Mouse (Mus musculus) E14TG2a.4 (cell line): ENCODE results near the gene Ftsj3.
"Not testable (repeated sequence)": the region's sequence is repeated elsewhere in the genome, so short reads cannot be mapped to it uniquely, and the experiment has no call there.

Source experiments
- H3K27me3 ChIP-seq: 2 replicates; pipeline ENCODE4 v1.6.1; 2014; ENCODE audit warnings: low read length, control low read depth; ENCODE audit not compliant: insufficient read depth
- H3K36me3 ChIP-seq: 2 replicates; pipeline ENCODE4 v1.6.1; 2014; ENCODE audit warnings: low read length, control low read depth; ENCODE audit not compliant: insufficient read depth
- H3K4me1 ChIP-seq: replicated peaks from 2 replicates; pipeline ENCODE4 v1.6.1; 2014; ENCODE audit warnings: low read depth, low read length, control low read depth
- H3K4me3 ChIP-seq: replicated peaks from 2 replicates; pipeline ENCODE4 v1.5.1; 2014; ENCODE audit warnings: mild to moderate bottlenecking, low read length
- H3K9me3 ChIP-seq: 2 replicates; pipeline ENCODE4 v1.6.1; 2014; ENCODE audit warnings: low read length, control low read depth
- CTCF ChIP-seq: conservative IDR thresholded peaks from 2 replicates; pipeline ENCODE4 v1.5.1; 2014; ENCODE audit warnings: low read length
- NANOG ChIP-seq: IDR thresholded peaks from 2 replicates; pipeline ENCODE4 v1.6.1; 2014; ENCODE audit warnings: borderline replicate concordance, low read length, mixed read lengths
- POU5F1 ChIP-seq: IDR thresholded peaks from 2 replicates; pipeline ENCODE4 v1.6.1; 2014; ENCODE audit warnings: low read length, borderline replicate concordance

The Ftsj3 gene

GRCm38 (mm10) chr11:106246834-106247233, 9.0 kb downstream of the Ftsj3 start:
- no peaks in the 10 kb centered on the region for H3K9me3 ChIP-seq
- H3K4me3 ChIP-seq: no peak overlapping the region
- H3K36me3 ChIP-seq: peaks cover 99% of the 10 kb centered on the region
- no peaks in the 10 kb centered on the region for H3K27me3 ChIP-seq
- H3K4me1 ChIP-seq: peaks cover 18% of the 10 kb centered on the region
- TF ChIP-seq CTCF (peak; percentile 64), POU5F1 (no peak)

DNA sequence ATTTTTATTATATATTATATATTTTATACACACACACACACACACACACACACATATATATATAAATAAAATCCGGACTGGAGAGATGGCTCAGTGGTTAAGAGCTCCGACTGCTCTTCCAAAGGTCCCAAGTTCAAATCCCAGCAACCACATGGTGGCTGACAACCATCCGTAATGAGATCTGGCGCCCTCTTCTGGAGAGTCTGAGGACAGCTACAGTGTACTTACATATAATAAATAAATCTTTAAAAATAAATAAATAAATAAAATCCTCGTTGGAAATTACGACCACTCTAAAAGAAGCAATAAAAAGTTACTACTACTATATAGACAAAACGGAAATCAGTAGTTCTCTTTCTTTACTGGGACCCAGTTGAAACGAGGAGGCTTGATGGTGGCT, 21.9 kb downstream of the Ftsj3 start:
- peaks cover 86% of the 10 kb centered on the region for H3K36me3 ChIP-seq
- H3K27me3 ChIP-seq, H3K4me3 ChIP-seq, H3K9me3 ChIP-seq, H3K4me1 ChIP-seq: not testable (repeated sequence)
- peak; percentile 38; the same call in 1 of the 2 replicates for TF ChIP-seq CTCF

DNA sequence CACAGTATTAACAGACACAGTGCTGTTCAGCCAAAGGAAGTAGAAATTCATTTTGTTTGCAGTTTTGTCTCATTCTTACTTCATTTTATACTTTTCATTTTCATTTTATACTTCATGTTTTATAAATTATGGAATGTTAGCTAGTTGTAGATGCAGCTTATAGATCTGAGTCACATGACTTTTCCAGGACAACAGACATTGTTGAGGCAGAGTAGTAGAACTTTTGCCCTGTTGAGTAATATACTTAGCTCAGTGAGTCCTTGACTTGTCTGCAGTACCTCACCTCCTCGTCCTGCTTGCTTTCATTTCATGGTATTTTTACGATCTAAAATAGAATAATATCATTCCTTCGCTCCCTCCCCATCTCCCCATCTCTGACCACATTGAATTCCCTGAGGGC, 35.3 kb downstream of the Ftsj3 start:
- Histone ChIP-seq H3K9me3 (no peaks in the 10 kb centered on the region), H3K4me1 (peaks cover 23% of the 10 kb centered on the region)
- TF ChIP-seq NANOG (no peak), CTCF (no peak), POU5F1 (no peak)

DNA sequence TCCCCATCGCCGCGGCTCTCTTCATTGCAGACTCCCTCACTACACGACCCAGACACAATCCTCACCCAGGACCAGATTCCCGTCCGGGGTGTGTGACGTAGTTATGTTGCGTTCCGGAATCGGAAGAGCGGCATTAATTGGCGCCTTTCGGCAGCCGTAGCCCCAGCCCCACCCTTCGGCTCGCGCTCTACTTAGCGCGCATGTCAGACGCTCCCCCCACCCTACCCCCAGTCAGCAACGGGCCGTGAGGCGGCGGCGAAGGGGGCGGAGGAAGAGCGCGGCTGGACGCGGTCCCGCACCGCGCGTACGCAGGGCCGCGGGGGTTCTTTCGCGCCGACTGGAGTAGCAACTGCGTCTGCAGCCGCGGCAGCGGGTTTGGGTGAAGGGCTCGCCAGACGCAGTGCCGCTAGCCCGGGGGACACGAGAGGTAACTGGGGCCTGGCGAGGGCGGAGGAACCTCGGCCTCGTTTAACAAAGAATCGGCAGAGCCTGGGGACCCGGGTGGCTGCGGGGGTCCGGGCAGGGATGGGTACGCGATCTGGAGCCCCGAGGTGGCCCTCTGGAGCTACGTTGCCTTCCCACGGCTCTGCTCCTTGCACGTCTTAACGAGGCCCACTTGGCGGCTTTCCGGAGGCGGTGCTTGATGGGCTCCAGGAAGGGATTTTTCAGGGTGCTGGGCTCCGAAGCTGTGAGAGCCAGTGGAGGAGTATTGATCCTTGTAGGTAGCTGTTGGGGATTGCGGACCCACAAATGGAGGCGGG, 39.0 kb downstream of the Ftsj3 start, which contains the start of gene Ddx42:
Gene Ddx42, plus strand, starts transcription at position 197 of the 761 bp plus-strand sequence.
- no peaks in the 10 kb centered on the region for H3K27me3 ChIP-seq
- TF ChIP-seq CTCF (no peak), NANOG (no peak), POU5F1 (no peak)
- peaks cover 29% of the 10 kb centered on the region for H3K36me3 ChIP-seq
- peaks cover 33% of the 10 kb centered on the region for H3K4me1 ChIP-seq
- peak within 1 kb of the TSS; percentile 99 for H3K4me3 ChIP-seq
- no peaks in the 10 kb centered on the region for H3K9me3 ChIP-seq

More for the DNA sequence above, 35.3 kb downstream of the Ftsj3 start:
- H3K4me3 ChIP-seq: no peak overlapping the region
- H3K27me3 ChIP-seq: no peaks in the 10 kb centered on the region
- H3K36me3 ChIP-seq: peaks cover 27% of the 10 kb centered on the region

DNA sequence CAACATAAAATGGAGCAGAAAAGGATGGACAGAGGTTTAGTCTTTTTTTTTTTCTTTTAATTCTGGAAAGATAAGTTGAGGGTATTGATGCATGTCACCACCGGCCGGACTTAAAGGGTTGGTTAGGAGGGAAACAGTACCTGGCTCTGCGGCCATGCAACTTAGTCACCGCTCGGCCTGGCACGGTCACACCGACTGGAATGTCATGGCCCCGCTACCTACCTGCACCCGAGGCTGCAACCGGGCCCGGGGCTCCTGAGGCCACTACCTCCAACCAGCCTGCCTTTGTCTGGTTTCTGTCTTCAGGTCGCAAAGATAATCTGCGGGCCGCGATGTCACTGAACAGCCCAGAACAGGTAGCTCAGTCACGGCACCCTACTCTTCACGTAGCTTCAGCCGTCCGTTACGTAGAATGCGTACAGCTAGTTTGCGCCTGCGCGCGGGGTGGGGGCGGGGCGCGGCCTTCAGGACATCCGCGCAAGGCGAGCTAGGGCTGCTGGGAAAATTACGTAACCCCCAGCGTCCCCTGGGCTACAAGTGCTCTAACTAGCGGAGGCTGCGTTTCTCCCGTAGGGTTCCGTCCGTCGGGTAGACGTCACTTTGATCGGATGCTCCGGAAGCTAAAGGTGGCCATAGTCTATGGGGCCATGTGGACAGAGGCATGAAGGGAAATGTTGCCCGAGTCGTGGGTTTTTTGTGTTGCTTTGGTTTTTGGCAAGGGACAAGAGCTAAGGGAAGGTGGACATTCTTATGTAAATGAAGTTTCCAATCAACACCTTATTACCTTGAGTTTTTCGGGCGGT, 39.8 kb downstream of the Ftsj3 start, which contains the start of gene Ccdc47:
Gene Ccdc47, minus strand, starts transcription at position 418 of the 803 bp plus-strand sequence.
- Histone ChIP-seq H3K9me3 (no peaks in the 10 kb centered on the region), H3K4me1 (peaks cover 33% of the 10 kb centered on the region), H3K4me3 (peak within 1 kb of the TSS; percentile 99), H3K36me3 (peaks cover 37% of the 10 kb centered on the region), H3K27me3 (no peaks in the 10 kb centered on the region)
- TF ChIP-seq CTCF (no peak), POU5F1 (no peak), NANOG (no peak)

GRCm38 (mm10) chr11:106215450-106215859, 40.4 kb downstream of the Ftsj3 start:
- no peaks in the 10 kb centered on the region for H3K9me3 ChIP-seq
- TF ChIP-seq CTCF (no peak), POU5F1 (no peak), NANOG (no peak)

GRCm38 (mm10) chr11:106214856-106215255, 41.0 kb downstream of the Ftsj3 start:
- H3K36me3 ChIP-seq: peaks cover 46% of the 10 kb centered on the region

More at GRCm38 (mm10) chr11:106215450-106215859, 40.4 kb downstream of the Ftsj3 start:
- Histone ChIP-seq H3K4me3 (peak overlapping the region; percentile 99), H3K27me3 (no peaks in the 10 kb centered on the region), H3K36me3 (peaks cover 40% of the 10 kb centered on the region), H3K4me1 (peaks cover 30% of the 10 kb centered on the region)

GRCm38 (mm10) chr11:106212771-106213170, 43.1 kb downstream of the Ftsj3 start:
- Histone ChIP-seq H3K9me3 (no peaks in the 10 kb centered on the region), H3K36me3 (peaks cover 66% of the 10 kb centered on the region), H3K4me1 (peaks cover 21% of the 10 kb centered on the region), H3K27me3 (no peaks in the 10 kb centered on the region), H3K4me3 (no peak overlapping the region)
- TF ChIP-seq POU5F1 (no peak), NANOG (no peak), CTCF (no peak)

More at GRCm38 (mm10) chr11:106214856-106215255, 41.0 kb downstream of the Ftsj3 start:
- Histone ChIP-seq H3K9me3 (no peaks in the 10 kb centered on the region), H3K4me3 (peak overlapping the region; percentile 99), H3K27me3 (no peaks in the 10 kb centered on the region), H3K4me1 (peaks cover 30% of the 10 kb centered on the region)
- TF ChIP-seq POU5F1: no peak
- no peak for TF ChIP-seq NANOG
- no peak for TF ChIP-seq CTCF
